Mouse (Mus musculus) liver, embryonic 14.5 days (tissue): ENCODE measurements around the gene Exoc3l.

Source experiments
- CTCF ChIP-seq: IDR thresholded peaks from 2 replicates; pipeline ENCODE4 v1.5.1; 2016; ENCODE audit warnings: antibody characterized with exemption, low read depth, control low read depth
- EP300 ChIP-seq: IDR thresholded peaks from 2 replicates; pipeline ENCODE4 v1.6.1; 2016; ENCODE audit warnings: antibody characterized with exemption, low read depth

- TF ChIP-seq EP300, result no peak
- no peak for TF ChIP-seq CTCF
Measured at GRCm38 (mm10) chr8:105338992-105339391, 43.1 kb upstream of the Exoc3l start.
